Mouse (Mus musculus) lung, adult 2 months (tissue): ENCODE results near the gene Ptov1.

ENCODE experiments used
- CTCF ChIP-seq: fragments of 200-500 bp; IDR thresholded peaks from 2 replicates; pipeline ENCODE4 v1.5.1; 2011; ENCODE audit warnings: mild to moderate bottlenecking, low read length, control low read depth; ENCODE audit not compliant: insufficient read depth
- POLR2A ChIP-seq: fragments of 200-500 bp; IDR thresholded peaks from 2 replicates; pipeline ENCODE4 v1.6.1; 2011; ENCODE audit warnings: low read depth, mild to moderate bottlenecking, control low read depth, low read length, borderline replicate concordance; ENCODE audit errors: extremely low read depth

GRCm38 (mm10) chr7:44870614-44871013, 1.0 kb upstream of the Ptov1 start:
- no peak for TF ChIP-seq CTCF
- no peak for TF ChIP-seq POLR2A
